Mouse (Mus musculus) fat pad, adult 2 months (tissue): ENCODE data around the gene Dip2c.

Experiments
- DNase-seq: peaks from one replicate; pipeline ENCODE4 v3.0.0-alpha.2; 2011; ENCODE audit warnings: low read depth, low spot score; ENCODE audit errors: extremely low read depth

Dip2c gene

DNA sequence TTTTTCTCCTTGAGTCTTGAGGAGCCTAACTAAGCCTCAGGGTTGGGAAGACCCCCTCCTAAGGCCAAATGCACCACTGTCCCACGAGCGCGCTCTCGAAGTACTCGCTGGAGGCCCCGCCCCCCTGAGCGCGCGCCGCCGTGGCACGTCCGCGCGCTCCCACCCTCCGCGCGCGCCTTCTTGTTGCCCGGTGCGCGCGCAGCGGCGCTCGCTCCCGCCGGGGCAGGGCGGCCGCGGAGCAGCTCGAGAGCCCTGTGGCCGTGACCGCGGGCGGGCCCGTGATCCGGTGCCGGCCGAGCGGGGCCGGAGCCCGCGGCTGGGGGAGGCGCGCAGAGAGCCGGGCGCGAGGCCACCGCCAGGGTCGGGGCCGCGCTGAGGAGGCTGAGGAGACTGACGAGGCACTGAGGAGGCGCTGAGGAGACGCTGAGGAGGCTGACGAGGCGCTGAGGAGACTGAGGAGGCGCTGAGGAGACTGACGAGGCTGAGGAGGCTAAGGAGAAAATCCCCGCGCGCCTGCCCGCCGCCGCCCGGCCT, at the start of gene Dip2c:
Gene Dip2c (plus strand): TSS at position 207 of the 534 bp plus-strand sequence.
- DNase-seq: no peak

DNA sequence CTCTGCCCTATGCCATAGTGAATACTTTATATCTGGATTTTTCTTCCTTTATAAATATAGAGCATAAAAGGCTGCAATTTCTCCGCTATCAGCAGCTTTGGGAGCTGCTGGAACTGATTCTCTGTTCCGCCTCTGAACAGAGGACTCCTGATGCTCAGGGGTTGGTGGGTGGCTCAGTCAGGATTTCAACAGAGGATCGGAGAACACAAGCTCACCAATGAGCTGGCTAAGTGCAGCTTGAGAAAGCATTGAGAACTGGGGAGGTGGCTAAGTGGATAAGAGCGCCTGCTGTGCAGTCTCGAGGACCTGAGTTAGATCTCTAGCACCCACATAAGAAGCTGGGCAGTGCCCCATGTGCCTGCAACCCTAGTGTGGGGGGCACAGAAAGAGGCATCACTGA, 49.2 kb upstream of the Dip2c start:
- no peak for DNase-seq

GRCm38 (mm10) chr13:9237495-9237894, 38.8 kb upstream of the Dip2c start:
- no peak for DNase-seq

- DNase-seq: no peak
These were observed 37.2 kb upstream of the Dip2c start for GRCm38 (mm10) chr13:9239127-9239526.

- DNase-seq: no peak
These were observed 36.6 kb upstream of the Dip2c start for GRCm38 (mm10) chr13:9239631-9240236.

- no peak for DNase-seq
These were observed 14.6 kb upstream of the Dip2c start for GRCm38 (mm10) chr13:9261748-9262147.

GRCm38 (mm10) chr13:9265516-9265915, 10.8 kb upstream of the Dip2c start:
- no peak for DNase-seq

GRCm38 (mm10) chr13:9276856-9277620, 710 bp downstream of the Dip2c start:
- no peak for DNase-seq

DNA sequence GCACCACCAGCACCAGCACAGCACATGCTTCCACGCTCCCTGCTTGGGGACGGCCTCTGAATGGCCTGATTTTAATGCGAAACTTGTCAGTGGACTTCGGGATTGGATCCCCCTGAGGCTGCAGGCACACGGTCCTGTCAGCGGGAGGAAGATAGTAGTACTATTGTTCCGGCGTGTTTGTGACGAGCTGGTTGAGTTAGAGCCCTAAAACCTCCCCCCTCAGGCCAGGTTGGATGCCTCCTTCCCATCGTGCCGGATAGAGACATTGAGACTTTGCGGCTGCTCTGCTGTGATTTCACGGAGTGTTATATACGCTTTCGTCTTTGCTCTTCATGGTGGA, 1.3 kb downstream of the Dip2c start:
- DNase-seq: no peak

GRCm38 (mm10) chr13:9278636-9279035, 2.3 kb downstream of the Dip2c start:
- no peak for DNase-seq

GRCm38 (mm10) chr13:9283050-9283449, 6.7 kb downstream of the Dip2c start:
- no peak for DNase-seq

DNA sequence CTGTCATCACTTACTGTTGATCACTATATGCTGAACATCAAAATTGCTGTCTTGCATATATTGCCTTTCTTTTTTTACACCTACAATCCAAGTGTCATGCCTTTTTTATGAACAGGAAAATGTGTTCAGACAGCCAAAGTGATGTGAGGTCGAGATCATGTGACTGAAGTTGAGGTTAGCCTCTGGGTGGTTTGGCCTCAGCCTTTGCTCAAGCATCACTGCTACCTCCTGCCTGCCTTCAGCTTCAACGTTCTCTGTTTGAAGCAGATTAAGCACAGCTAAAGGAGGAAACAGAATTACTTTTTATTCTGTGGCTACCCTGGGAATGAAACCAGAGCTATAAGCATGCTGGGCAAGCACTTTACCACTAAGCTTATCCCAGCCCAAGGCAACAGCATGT, 13.6 kb downstream of the Dip2c start:
- no peak for DNase-seq

DNA sequence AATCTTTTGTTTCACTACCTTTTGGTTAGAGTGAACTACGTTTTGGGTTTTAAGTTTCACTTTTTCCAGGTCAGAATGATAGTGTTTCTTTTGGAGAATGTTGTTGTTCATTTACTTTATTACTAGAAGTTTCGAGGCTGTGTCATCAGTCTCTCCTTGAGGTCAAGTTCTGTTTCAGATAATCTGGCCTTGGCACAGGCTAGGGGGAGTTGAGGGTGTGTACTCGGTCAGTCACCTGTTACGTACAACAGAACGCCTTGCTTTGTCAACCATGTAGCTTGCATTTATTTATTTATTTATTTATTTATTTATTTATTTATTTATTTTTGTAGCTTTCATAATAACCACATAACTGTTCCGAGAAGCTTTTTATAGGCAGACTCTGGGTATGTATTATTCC, 20.0 kb downstream of the Dip2c start:
- no peak for DNase-seq

DNA sequence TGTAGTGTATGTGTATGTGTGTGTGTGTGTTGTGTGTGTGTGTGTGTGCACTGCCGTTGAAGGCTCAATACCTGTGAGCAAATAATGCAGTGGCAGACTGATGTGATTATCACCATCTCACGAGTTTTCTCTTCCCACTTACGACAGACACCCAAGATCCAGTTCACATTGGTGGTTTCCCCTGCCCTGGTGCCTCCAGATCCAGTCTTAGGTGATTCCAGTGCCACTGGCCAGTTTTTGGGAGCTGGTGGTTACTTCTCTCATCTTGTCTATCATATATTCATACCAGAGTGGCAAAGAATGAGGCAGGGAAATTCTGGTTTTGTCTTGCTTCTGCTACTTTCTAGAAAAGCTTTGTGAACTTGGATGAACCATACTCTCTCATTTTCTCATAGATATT, 20.9 kb downstream of the Dip2c start:
- DNase-seq: no peak

GRCm38 (mm10) chr13:9297689-9298088, 21.4 kb downstream of the Dip2c start:
- no peak for DNase-seq

DNA sequence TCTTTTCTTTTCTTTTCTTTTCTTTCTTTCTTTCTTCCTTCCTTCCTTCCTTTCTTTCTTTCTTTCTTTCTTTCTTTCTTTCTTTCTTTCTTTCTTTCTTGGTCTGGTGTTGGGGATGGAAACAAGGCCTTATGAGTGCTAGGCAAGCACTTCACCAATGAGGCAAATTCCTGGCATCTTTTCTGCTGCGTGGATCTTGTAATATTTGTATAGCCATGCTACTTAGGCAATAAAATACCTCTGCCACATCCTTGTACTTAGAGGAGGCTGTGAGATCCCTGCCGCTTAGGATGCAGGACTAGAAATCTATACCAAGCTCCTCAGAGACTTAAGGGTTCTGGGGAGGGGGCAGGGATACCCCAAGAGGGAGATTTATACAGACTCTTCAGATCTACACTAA, 23.3 kb downstream of the Dip2c start:
- no peak for DNase-seq

DNA sequence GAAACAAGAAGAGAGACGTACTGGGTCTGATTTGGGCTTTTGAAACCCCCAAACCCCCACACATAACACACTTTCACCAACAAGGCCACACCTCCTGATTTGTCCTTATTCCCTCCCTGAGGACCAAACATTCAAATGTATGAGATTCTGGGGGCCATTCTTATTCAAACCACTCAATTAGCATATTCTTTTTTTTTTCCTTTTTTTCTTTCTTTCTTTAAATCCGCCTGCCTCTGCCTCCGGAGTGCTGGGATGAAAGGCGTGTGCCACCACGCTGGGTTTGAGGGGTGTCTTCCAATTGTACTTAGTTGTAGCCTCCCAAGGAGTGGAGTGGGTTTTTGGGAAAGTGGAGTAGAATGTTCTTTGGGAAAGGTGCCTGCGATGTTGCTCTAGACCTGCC, 32.5 kb downstream of the Dip2c start:
- DNase-seq: no peak

DNA sequence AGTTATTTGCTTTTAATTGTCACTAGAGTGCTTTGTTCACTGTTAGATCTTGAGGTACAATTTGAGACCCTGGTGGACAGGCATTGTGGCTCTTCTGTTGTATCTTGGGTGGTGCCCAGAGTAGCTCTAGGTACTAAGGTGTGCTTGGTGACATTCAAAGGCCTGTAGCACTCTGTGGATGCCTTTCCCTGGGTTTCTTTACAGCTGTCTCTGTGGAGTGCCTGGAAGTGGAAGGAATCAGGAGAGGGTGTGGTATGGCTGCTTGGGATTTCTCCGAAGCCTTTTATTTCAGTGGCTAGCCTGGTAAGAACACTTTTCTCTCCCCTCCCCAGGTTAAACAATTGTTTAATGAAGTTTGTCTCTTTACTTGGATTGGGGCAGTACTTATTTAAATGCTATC, 34.5 kb downstream of the Dip2c start:
- no peak for DNase-seq

DNA sequence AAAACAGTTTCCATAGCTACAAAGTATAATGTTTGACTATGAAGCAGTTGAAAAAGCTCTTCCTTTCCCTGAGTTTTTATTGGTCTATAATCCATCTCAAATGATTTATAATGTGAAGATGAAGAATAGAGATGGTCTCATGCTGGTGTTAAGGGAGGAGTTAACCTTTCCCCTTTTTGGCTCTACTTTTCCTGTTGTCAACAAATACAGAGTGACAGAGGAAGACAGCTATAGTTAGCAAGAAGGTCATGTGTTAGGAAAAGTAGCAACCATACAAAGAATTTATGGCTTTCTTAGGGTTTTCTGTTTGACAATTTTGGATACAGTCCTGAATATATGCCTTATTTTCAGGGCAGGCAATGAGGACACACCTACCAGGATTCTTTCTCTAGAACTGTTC, 36.6 kb downstream of the Dip2c start:
- DNase-seq: no peak

- DNase-seq: no peak
These were observed 37.9 kb downstream of the Dip2c start for GRCm38 (mm10) chr13:9314099-9314712.

DNA sequence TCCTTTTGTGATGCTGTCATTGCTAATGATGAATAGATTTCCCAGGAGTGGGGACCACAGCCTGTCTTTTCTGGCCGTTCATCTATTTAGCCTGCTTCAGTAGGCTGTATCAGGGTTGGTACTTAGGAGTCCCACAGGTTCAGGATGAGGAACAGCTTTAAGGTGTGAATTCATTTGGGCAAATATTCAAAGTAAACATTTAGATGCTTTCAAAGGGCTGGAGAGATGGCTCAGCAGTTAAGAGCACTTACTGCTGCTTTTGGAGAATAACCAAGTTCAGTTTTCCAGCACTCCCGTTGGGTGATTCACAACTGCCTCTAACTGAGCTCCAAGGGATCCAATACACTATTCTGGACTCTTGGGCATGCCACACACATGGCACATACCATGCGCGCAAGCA, 38.4 kb downstream of the Dip2c start:
- no peak for DNase-seq

- DNase-seq: no peak
These were observed 43.4 kb downstream of the Dip2c start for GRCm38 (mm10) chr13:9319745-9320144.
